Comparison of ENCODE assay signal across 24 mouse cellular contexts in genomic region chr13:24460517-24460916, GRCm38 (mm10).
DNase-seq lines count a peak whose midpoint lies in the region; ATAC-seq and TF ChIP-seq lines count a peak whose summit lies in the region.
"Had no signal": no experiment of that assay in that cellular context is flagged by ENCODE, and none has a peak within 500 bp of the region (broad histone marks: within the 10 kb centered on the region; RNA-seq: fewer than 3 reads in every experiment).

No protein-coding gene starts in this region.

- H3K4me2 ChIP-seq in intestine, postnatal 0 days (replicated peaks; ENCODE audit: low read depth): no peak overlapping the region
- no peak overlapping the region for H3K4me2 ChIP-seq in intestine, embryonic 16.5 days (ENCODE audit: low read depth, low read length)
- H3K4me2 ChIP-seq in kidney, embryonic 16.5 days (replicated peaks; ENCODE audit: low read depth, low read length): no peak overlapping the region
- no peak overlapping the region for H3K4me2 ChIP-seq in liver, embryonic 14.5 days (ENCODE audit: low read depth)
- no peak overlapping the region for H3K4me2 ChIP-seq in liver, embryonic 11.5 days
- H3K4me2 ChIP-seq in stomach, postnatal 0 days (replicated peaks; ENCODE audit: low read depth): no peak overlapping the region
- H3K4me2 ChIP-seq: embryonic facial prominence, embryonic 12.5 days; forebrain, embryonic 13.5 days; forebrain, embryonic 15.5 days had no signal

- H3K4me3 ChIP-seq in intestine, postnatal 0 days (ENCODE audit: low read depth, low read length): no peak overlapping the region
- no peak overlapping the region for H3K4me3 ChIP-seq in intestine, embryonic 16.5 days (ENCODE audit: low read length)
- H3K4me3 ChIP-seq in kidney, embryonic 16.5 days (ENCODE audit: low read length): no peak overlapping the region
- H3K4me3 ChIP-seq in liver, embryonic 14.5 days (ENCODE audit: insufficient read depth in 1 of 2, low read depth in 2 of 2, low read length in 2 of 2): no peak overlapping the region
- no peak overlapping the region for H3K4me3 ChIP-seq in liver, embryonic 11.5 days (ENCODE audit: low read depth, low read length)
- H3K4me3 ChIP-seq in stomach, postnatal 0 days (ENCODE audit: low read depth, low read length): no peak overlapping the region
- H3K4me3 ChIP-seq: embryonic facial prominence, embryonic 10.5 days; embryonic facial prominence, embryonic 12.5 days; forebrain, embryonic 13.5 days; forebrain, embryonic 15.5 days had no signal

- no peak for TF ChIP-seq EP300 in liver, embryonic 14.5 days (IDR thresholded peaks at IDR 0.05; ENCODE audit: low read depth)
- no peak for TF ChIP-seq EP300 in stomach, postnatal 0 days (optimal IDR thresholded peaks at IDR 0.05)

- no peak overlapping the region for H3K27ac ChIP-seq in intestine, postnatal 0 days (ENCODE audit: low read depth, low read length)
- no peak overlapping the region for H3K27ac ChIP-seq in intestine, embryonic 16.5 days (ENCODE audit: low read length)
- no peak overlapping the region for H3K27ac ChIP-seq in kidney, embryonic 16.5 days (ENCODE audit: low read length)
- no peak overlapping the region for H3K27ac ChIP-seq in liver, embryonic 14.5 days
- no peak overlapping the region for H3K27ac ChIP-seq in liver, embryonic 11.5 days (ENCODE audit: low read depth, low read length)
- H3K27ac ChIP-seq in stomach, postnatal 0 days (replicated peaks): no peak overlapping the region
- H3K27ac ChIP-seq: embryonic facial prominence, embryonic 10.5 days; embryonic facial prominence, embryonic 12.5 days; forebrain, embryonic 13.5 days; forebrain, embryonic 15.5 days had no signal

- 0 out of 2 replicates have a peak, but pooled peaks have one; percentile 12 for TF ChIP-seq CTCF in intestine, postnatal 0 days (IDR thresholded peaks at IDR 0.05; ENCODE audit: low read depth)
- TF ChIP-seq CTCF in liver, embryonic 14.5 days (IDR thresholded peaks at IDR 0.05; ENCODE audit: low read depth): 0 out of 2 replicates have a peak, but pooled peaks have one; percentile 23
- peak; percentile 7; the same call in 1 of the 2 replicates for TF ChIP-seq CTCF in stomach, postnatal 0 days (IDR thresholded peaks at IDR 0.05; ENCODE audit: low read depth)

- no peaks in the 10 kb centered on the region for H3K27me3 ChIP-seq in intestine, postnatal 0 days (replicated peaks; ENCODE audit: control insufficient read depth, insufficient read depth, low read length)
- no peaks in the 10 kb centered on the region for H3K27me3 ChIP-seq in intestine, embryonic 16.5 days (replicated peaks; ENCODE audit: control insufficient read depth, insufficient read depth, low read length)
- no peaks in the 10 kb centered on the region for H3K27me3 ChIP-seq in kidney, embryonic 16.5 days (ENCODE audit: insufficient read depth, low read length)
- no peaks in the 10 kb centered on the region for H3K27me3 ChIP-seq in liver, embryonic 14.5 days (ENCODE audit: control insufficient read depth, insufficient read depth, low read length)
- no peaks in the 10 kb centered on the region for H3K27me3 ChIP-seq in liver, embryonic 11.5 days (replicated peaks; ENCODE audit: control insufficient read depth, insufficient read depth, low read length)
- no peaks in the 10 kb centered on the region for H3K27me3 ChIP-seq in stomach, postnatal 0 days (ENCODE audit: control insufficient read depth, insufficient read depth, low read length)
- H3K27me3 ChIP-seq: embryonic facial prominence, embryonic 12.5 days; forebrain, embryonic 13.5 days; forebrain, embryonic 15.5 days; Patski had no signal

- 82% methylated on average over 5 of the region's 5 CpGs for WGBS in intestine, postnatal 0 days
- WGBS in intestine, embryonic 16.5 days: 86% methylated on average over 5 of the region's 5 CpGs
- 56% methylated on average over 5 of the region's 5 CpGs for WGBS in kidney, embryonic 16.5 days
- 74% methylated on average over 5 of the region's 5 CpGs for WGBS in liver, embryonic 14.5 days (ENCODE audit: insufficient replicate concordance)
- WGBS in liver, embryonic 11.5 days: 85% methylated on average over 5 of the region's 5 CpGs
- WGBS in stomach, postnatal 0 days: 87% methylated on average over 5 of the region's 5 CpGs

- ATAC-seq in intestine, postnatal 0 days: no peak
- ATAC-seq in intestine, embryonic 16.5 days: no peak
- ATAC-seq in kidney, embryonic 16.5 days (ENCODE audit: low FRiP score, low TSS enrichment): 0 out of 2 replicates have a peak, but pooled peaks have one; percentile 54
- ATAC-seq in liver, embryonic 14.5 days (ENCODE audit: insufficient read depth): no peak
- ATAC-seq in liver, embryonic 11.5 days (replicated peaks; ENCODE audit: low FRiP score): no peak
- no peak for ATAC-seq in stomach, postnatal 0 days (ENCODE audit: low FRiP score, low TSS enrichment)
- ATAC-seq: activated CD4-positive, CD25-positive, alpha-beta regulatory T cell, adult 4 months; forebrain, embryonic 13.5 days; forebrain, embryonic 15.5 days; forebrain, postnatal 0 days; Patski had no signal

- H3K9ac ChIP-seq in intestine, postnatal 0 days (ENCODE audit: low read depth, low read length): no peak overlapping the region
- no peak overlapping the region for H3K9ac ChIP-seq in intestine, embryonic 16.5 days (ENCODE audit: low read depth, low read length)
- H3K9ac ChIP-seq in kidney, embryonic 16.5 days (replicated peaks; ENCODE audit: low read length): no peak overlapping the region
- no peak overlapping the region for H3K9ac ChIP-seq in liver, embryonic 14.5 days (replicated peaks)
- H3K9ac ChIP-seq in liver, embryonic 11.5 days (ENCODE audit: low read depth, low read length): no peak overlapping the region
- H3K9ac ChIP-seq in stomach, postnatal 0 days (ENCODE audit: low read length): no peak overlapping the region
- H3K9ac ChIP-seq: embryonic facial prominence, embryonic 12.5 days; forebrain, embryonic 13.5 days; forebrain, embryonic 15.5 days; forebrain, postnatal 0 days had no signal

- no peak for DNase-seq in kidney, adult 8-10 months
- DNase-seq in liver, embryonic 14.5 days (ENCODE audit: low read depth in 3 of 3, low spot score in 3 of 3): no peak
- no peak for DNase-seq in liver, embryonic 11.5 days (ENCODE audit: low spot score)
- DNase-seq in stomach, postnatal 0 days (ENCODE audit: low spot score): no peak
- DNase-seq in adipocyte (ENCODE audit: low spot score): no peak
- DNase-seq: adrenal gland, adult 2 months; adrenal gland, postnatal 10 days; adrenal gland, postnatal 25 days; cerebellum, adult 11 months; cerebellum, adult 18-20 months; cerebellum, adult 8-10 months; cerebellum, adult 9-11 months; cerebellum, postnatal 25 days; forebrain, postnatal 0 days had no signal

- no peaks in the 10 kb centered on the region for H3K9me3 ChIP-seq in intestine, postnatal 0 days (ENCODE audit: control insufficient read depth)
- H3K9me3 ChIP-seq in intestine, embryonic 16.5 days (ENCODE audit: control insufficient read depth, low read length): no peaks in the 10 kb centered on the region
- H3K9me3 ChIP-seq in kidney, embryonic 16.5 days (ENCODE audit: low read length): no peaks in the 10 kb centered on the region
- H3K9me3 ChIP-seq in liver, embryonic 14.5 days (ENCODE audit: control insufficient read depth, low read length): no peaks in the 10 kb centered on the region
- H3K9me3 ChIP-seq in liver, embryonic 11.5 days (ENCODE audit: control insufficient read depth, low read length): no peaks in the 10 kb centered on the region
- no peaks in the 10 kb centered on the region for H3K9me3 ChIP-seq in stomach, postnatal 0 days (ENCODE audit: control insufficient read depth, low read length)
- H3K9me3 ChIP-seq: embryonic facial prominence, embryonic 10.5 days; embryonic facial prominence, embryonic 12.5 days; forebrain, embryonic 13.5 days; forebrain, embryonic 15.5 days; G1E had no signal

- H3K36me3 ChIP-seq in intestine, postnatal 0 days (ENCODE audit: control insufficient read depth, insufficient read depth): no peaks in the 10 kb centered on the region
- H3K36me3 ChIP-seq in intestine, embryonic 16.5 days (ENCODE audit: control insufficient read depth, insufficient read depth, low read length): no peaks in the 10 kb centered on the region
- H3K36me3 ChIP-seq in kidney, embryonic 16.5 days (ENCODE audit: insufficient read depth, low read length): no peaks in the 10 kb centered on the region
- no peaks in the 10 kb centered on the region for H3K36me3 ChIP-seq in liver, embryonic 14.5 days (replicated peaks; ENCODE audit: control insufficient read depth, insufficient read depth, low read depth)
- no peaks in the 10 kb centered on the region for H3K36me3 ChIP-seq in liver, embryonic 11.5 days (ENCODE audit: control insufficient read depth, insufficient read depth, low read length)
- H3K36me3 ChIP-seq in stomach, postnatal 0 days (ENCODE audit: control insufficient read depth, insufficient read depth, low read length): no peaks in the 10 kb centered on the region
- H3K36me3 ChIP-seq: embryonic facial prominence, embryonic 10.5 days; embryonic facial prominence, embryonic 12.5 days; forebrain, embryonic 15.5 days; G1E had no signal

- H3K4me1 ChIP-seq in intestine, postnatal 0 days (replicated peaks; ENCODE audit: control insufficient read depth, insufficient read depth, low read length): no peaks in the 10 kb centered on the region
- H3K4me1 ChIP-seq in intestine, embryonic 16.5 days (ENCODE audit: control insufficient read depth, insufficient read depth, low read length): no peaks in the 10 kb centered on the region
- no peaks in the 10 kb centered on the region for H3K4me1 ChIP-seq in kidney, embryonic 16.5 days (ENCODE audit: insufficient read depth, low read length)
- peaks cover 0 to 14% of the 10 kb centered on the region in 2 experiments; a peak in 2 of 4 replicates for H3K4me1 ChIP-seq in liver, embryonic 14.5 days (replicated peaks; ENCODE audit: control insufficient read depth in 2 of 2, insufficient read depth in 2 of 2, low read length in 1 of 2)
- peaks cover 6% of the 10 kb centered on the region for H3K4me1 ChIP-seq in liver, embryonic 11.5 days (replicated peaks; ENCODE audit: control insufficient read depth, insufficient read depth, low read length)
- H3K4me1 ChIP-seq in stomach, postnatal 0 days (replicated peaks; ENCODE audit: control insufficient read depth, insufficient read depth): no peaks in the 10 kb centered on the region
- H3K4me1 ChIP-seq: embryonic facial prominence, embryonic 10.5 days; embryonic facial prominence, embryonic 12.5 days; forebrain, embryonic 13.5 days; forebrain, embryonic 15.5 days had no signal
